ENCODE assay signal across 8 mouse cellular contexts in the genomic region with DNA sequence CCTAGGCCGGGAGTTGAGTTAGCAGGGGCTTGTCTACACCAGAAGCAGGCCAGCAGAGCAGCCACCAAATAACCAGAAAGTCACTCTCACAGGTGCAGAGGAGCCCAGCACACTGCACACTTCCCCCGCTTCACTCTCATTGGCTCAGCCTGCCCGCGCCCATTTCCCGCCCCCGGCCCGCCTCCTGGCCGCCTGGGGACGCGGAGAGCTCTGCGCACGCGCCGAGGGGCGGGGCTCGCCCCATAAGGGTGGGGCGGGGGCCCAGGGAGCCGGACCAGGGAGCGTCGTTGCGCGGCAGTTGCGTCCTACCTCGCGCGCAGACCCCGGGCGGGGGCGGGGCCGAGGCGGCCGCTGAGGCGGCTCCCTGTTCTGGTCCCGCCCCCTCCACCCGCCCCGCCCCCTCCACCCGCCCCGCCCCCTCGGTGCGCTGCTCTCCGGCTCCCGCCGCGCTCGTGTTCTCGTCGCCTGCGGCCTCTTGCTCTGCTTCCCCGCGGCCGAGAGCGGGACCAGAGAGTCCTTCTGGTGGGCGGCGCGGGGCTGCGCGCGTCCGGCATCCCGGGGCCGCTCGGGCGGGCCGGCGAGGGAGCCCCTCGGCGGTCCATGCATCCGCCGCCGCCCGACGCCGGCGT. TPM values are rescaled to one million over a fixed set of nuclear protein-coding genes. Genes with fewer than 3 reads are reported as not detected.
DNase-seq lines count a peak whose midpoint lies in the region; ATAC-seq and TF ChIP-seq lines count a peak whose summit lies in the region.

A gene (plus strand): TSS at position 264 of the 629 bp plus-strand sequence.

- under 1% methylated on average over 44 of the region's 74 CpGs for WGBS in hindbrain, embryonic 16.5 days

- intact Hi-C loops in gastrocnemius, adult 2 months (cut with DNase I): no loop called here

- peak within 1 kb of the TSS; percentile 67 for H3K27ac ChIP-seq in gastrocnemius, adult 2 months
- peak within 1 kb of the TSS; percentile 44; the same call in 1 of the 2 replicates for H3K27ac ChIP-seq in hindbrain, embryonic 16.5 days (ENCODE audit: low read depth, low read length)

- H3K4me1 ChIP-seq in hindbrain, embryonic 16.5 days (ENCODE audit: control insufficient read depth, insufficient read depth, low read depth, low read length): peaks cover 2% of the 10 kb centered on the region

- no peaks in the 10 kb centered on the region for H3K9me3 ChIP-seq in hindbrain, embryonic 16.5 days (ENCODE audit: control insufficient read depth, low read length)

- TF ChIP-seq CTCF in gastrocnemius, adult 2 months (IDR thresholded peaks at IDR 0.05): no peak

- H3K36me3 ChIP-seq in hindbrain, embryonic 16.5 days (ENCODE audit: control insufficient read depth, insufficient read depth, low read length): no peaks in the 10 kb centered on the region

- peak; percentile 88 for ATAC-seq in common myeloid progenitor, adult 5-6 weeks (replicated peaks; ENCODE audit: low read depth, poor library complexity, severe bottlenecking)
- peak; percentile 98 for ATAC-seq in hindbrain, embryonic 16.5 days

- peak within 1 kb of the TSS; percentile 80 for H3K9ac ChIP-seq in hindbrain, embryonic 16.5 days (ENCODE audit: low read depth, low read length)

- DNase-seq in WW6 (ENCODE audit: low read depth, low spot score): peak; percentile 86
- DNase-seq in gastrocnemius, adult 2 months: peak; percentile 97
- DNase-seq in left cerebral cortex, adult 11 months (ENCODE audit: low spot score): peak; percentile 94
- peak; percentile 92 for DNase-seq in lung, postnatal 36 days
- DNase-seq in retina, postnatal 1 day: peak; percentile 97
- DNase-seq in thymus, postnatal 4 days: peak; percentile 95

- H3K4me3 ChIP-seq in gastrocnemius, adult 2 months: peak within 1 kb of the TSS; percentile 85
- peak within 1 kb of the TSS; percentile 58 for H3K4me3 ChIP-seq in hindbrain, embryonic 16.5 days (ENCODE audit: low read length)

- no peaks in the 10 kb centered on the region for H3K27me3 ChIP-seq in hindbrain, embryonic 16.5 days (replicated peaks; ENCODE audit: control insufficient read depth, insufficient read depth, low read length)

- peak within 1 kb of the TSS; percentile 90 for H3K4me2 ChIP-seq in hindbrain, embryonic 16.5 days (ENCODE audit: low read length)

RNA-seq across cellular contexts. Expression of the gene that starts here (rescaled TPM):
- total RNA-seq in common myeloid progenitor, adult 5-6 weeks (2017): 0.59 TPM in 1 of 2 replicates, not detected in the other
- total RNA-seq in gastrocnemius, adult 2 months (2021): under 1 TPM; 0.25 to 0.31 TPM
- polyA plus RNA-seq in hindbrain, embryonic 16.5 days (2015; fragmentation: Nextera tagmentation; extraction: Ambion mirVana): 3.4 and 4.1 TPM in 2 replicates

Comparison
In these comparisons a context has a peak if more than half of its experiments do, and no peak if none do; other contexts are left out.
1. Peak in every context shown above with its lines: DNase-seq, ATAC-seq, H3K4me3 ChIP-seq and H3K27ac ChIP-seq.
2. Peak in ATAC-seq in common myeloid progenitor, adult 5-6 weeks; RNA of the gene not detected or under 1 TPM.
3. Peak in DNase-seq, H3K4me3 ChIP-seq and H3K27ac ChIP-seq in gastrocnemius, adult 2 months; RNA of the gene not detected or under 1 TPM.